Mouse (Mus musculus) olfactory bulb, adult 2 months (tissue): ENCODE results near the gene Wiz.

Source experiments
- CTCF ChIP-seq: fragments of 200-500 bp; IDR thresholded peaks from 2 replicates; pipeline ENCODE4 v1.5.1; 2012; ENCODE audit warnings: low read depth, mild to moderate bottlenecking, low read length, moderate library complexity; ENCODE audit not compliant: insufficient read depth
- POLR2A ChIP-seq: fragments of 200-500 bp; IDR thresholded peaks from 2 replicates; pipeline ENCODE4 v1.6.1; 2012; ENCODE audit warnings: mild to moderate bottlenecking, low read depth, low read length, moderate library complexity; ENCODE audit not compliant: insufficient read depth

DNA sequence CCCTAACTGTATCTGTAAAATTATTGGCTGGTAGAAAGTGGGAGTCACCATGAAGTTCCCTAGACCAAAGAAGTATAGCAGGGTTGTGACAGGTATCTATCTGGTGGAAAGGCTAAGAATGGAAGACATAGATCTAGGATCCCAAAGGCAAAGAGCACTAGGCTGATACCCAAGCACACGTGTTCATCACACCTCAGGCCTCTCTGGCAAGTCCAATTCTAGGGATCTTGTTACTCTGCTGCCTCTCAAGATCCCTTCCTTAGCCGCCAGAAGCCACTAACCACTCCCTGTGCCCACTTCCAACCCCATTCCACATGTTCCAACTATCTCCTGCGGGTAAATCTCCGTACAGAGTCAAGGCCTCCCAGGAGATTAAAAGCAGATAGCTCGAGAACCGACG is 69.3 kb downstream of the Wiz start:
- TF ChIP-seq CTCF (no peak), POLR2A (no peak)
